In the genomic region with DNA sequence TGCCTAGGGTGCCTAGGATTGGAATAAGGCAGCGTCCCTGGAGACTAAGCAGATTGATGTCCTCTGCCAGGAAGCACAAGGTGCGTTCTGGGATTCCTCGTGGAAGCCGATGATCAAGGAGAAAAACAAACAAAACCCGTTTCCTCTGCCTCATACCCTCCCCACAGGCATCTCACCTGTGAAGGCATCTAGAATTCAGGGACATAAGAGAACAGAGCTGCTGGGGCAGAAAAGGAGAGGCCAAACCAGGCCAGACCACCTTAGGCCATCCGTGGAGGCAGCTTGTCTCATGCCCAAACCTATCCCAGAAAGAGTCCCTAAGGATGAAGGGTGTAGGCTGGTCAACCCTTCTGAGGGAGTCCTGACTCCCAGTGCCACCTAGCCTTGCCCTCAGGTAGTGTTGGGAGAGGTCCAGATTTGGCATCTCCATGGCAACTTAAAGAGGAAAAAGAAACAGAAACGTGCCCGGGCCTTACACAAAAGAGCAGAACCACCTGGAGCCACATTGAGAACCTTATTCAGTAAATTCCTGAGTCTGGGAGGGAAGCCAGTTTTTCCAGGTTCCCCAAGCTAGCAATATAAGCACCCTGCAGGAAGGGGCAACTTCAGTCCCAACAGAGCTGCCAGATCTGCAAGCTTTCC, we compare ENCODE assay signal across 8 mouse cellular contexts. TPM values are rescaled to one million over a fixed set of nuclear protein-coding genes. Genes with fewer than 3 reads are reported as not detected.
A peak's percentile ranks its signal among the peaks of the same experiment; 100 is the strongest.
DNase-seq lines count a peak whose midpoint lies in the region; ATAC-seq and TF ChIP-seq lines count a peak whose summit lies in the region.

A gene (minus strand): TSS at position 55 of the 642 bp plus-strand sequence.

- TF ChIP-seq POLR2A in bone marrow macrophage, adult 2 months (IDR thresholded peaks at IDR 0.05; ENCODE audit: borderline replicate concordance, low read depth, low read length): no peak
- no peak for TF ChIP-seq POLR2A in heart, adult 2 months (IDR thresholded peaks at IDR 0.05; ENCODE audit: insufficient read depth, low read depth, low read length)

- 10% methylated on average over 8 of the region's 8 CpGs for WGBS in heart, adult 2 months
- 5% methylated on average over 8 of the region's 8 CpGs for WGBS in kidney, embryonic 14.5 days
- WGBS in liver, postnatal 0 days (ENCODE audit: insufficient replicate concordance): 13% methylated on average over 8 of the region's 8 CpGs
- WGBS in stomach, embryonic 16.5 days: 4% methylated on average over 8 of the region's 8 CpGs

- H3K27ac ChIP-seq in gastrocnemius, adult 2 months: peak within 1 kb of the TSS; percentile 76
- H3K27ac ChIP-seq in bone marrow macrophage, adult 2 months (ENCODE audit: insufficient read depth, low read depth, low read length): no peak within 1 kb of the TSS
- H3K27ac ChIP-seq in heart, adult 2 months: peak within 1 kb of the TSS; percentile 77; the same call in 1 of the 2 replicates
- peak within 1 kb of the TSS; percentile 88 for H3K27ac ChIP-seq in kidney, embryonic 14.5 days (ENCODE audit: low read depth, low read length)
- no peak within 1 kb of the TSS for H3K27ac ChIP-seq in liver, postnatal 0 days (ENCODE audit: low read depth)
- H3K27ac ChIP-seq in stomach, embryonic 16.5 days (ENCODE audit: low read length): peak within 1 kb of the TSS; percentile 92

- no peaks in the 10 kb centered on the region for H3K36me3 ChIP-seq in heart, adult 2 months (ENCODE audit: control insufficient read depth, insufficient read depth, low read length)
- peaks cover 51% of the 10 kb centered on the region for H3K36me3 ChIP-seq in kidney, embryonic 14.5 days (ENCODE audit: control insufficient read depth, insufficient read depth, low read length)
- H3K36me3 ChIP-seq in liver, postnatal 0 days (replicated peaks; ENCODE audit: insufficient read depth, low read length): peaks cover 14% of the 10 kb centered on the region
- peaks cover 40% of the 10 kb centered on the region for H3K36me3 ChIP-seq in stomach, embryonic 16.5 days (ENCODE audit: control insufficient read depth, insufficient read depth, low read length)

- H3K79me2 ChIP-seq in heart, adult 2 months (replicated peaks; ENCODE audit: control insufficient read depth, insufficient read depth, low read length): no peaks in the 10 kb centered on the region

- peak within 1 kb of the TSS; percentile 77 for H3K4me3 ChIP-seq in gastrocnemius, adult 2 months
- peak within 1 kb of the TSS; percentile 60 for H3K4me3 ChIP-seq in bone marrow macrophage, adult 2 months (ENCODE audit: insufficient read depth, low read length)
- peak within 1 kb of the TSS; percentile 86 for H3K4me3 ChIP-seq in heart, adult 2 months
- peak within 1 kb of the TSS; percentile 82 for H3K4me3 ChIP-seq in kidney, embryonic 14.5 days (ENCODE audit: low read length)
- peak within 1 kb of the TSS; percentile 45 for H3K4me3 ChIP-seq in liver, postnatal 0 days (ENCODE audit: low read depth, low read length)
- H3K4me3 ChIP-seq in stomach, embryonic 16.5 days (replicated peaks; ENCODE audit: low read length): peak within 1 kb of the TSS; percentile 89

- TF ChIP-seq EP300 in heart, adult 2 months (IDR thresholded peaks at IDR 0.05; ENCODE audit: insufficient read depth, low read depth, low read length): no peak
- no peak for TF ChIP-seq EP300 in liver, postnatal 0 days (IDR thresholded peaks at IDR 0.05; ENCODE audit: low read depth)

- H3K9ac ChIP-seq in heart, adult 2 months (ENCODE audit: low read depth, low read length): peak within 1 kb of the TSS; percentile 80
- peak within 1 kb of the TSS; percentile 92 for H3K9ac ChIP-seq in kidney, embryonic 14.5 days (ENCODE audit: low read depth, low read length)
- H3K9ac ChIP-seq in liver, postnatal 0 days (replicated peaks): peak within 1 kb of the TSS; percentile 23; the same call in 1 of the 2 replicates
- peak within 1 kb of the TSS; percentile 94 for H3K9ac ChIP-seq in stomach, embryonic 16.5 days (ENCODE audit: low read length)

- peaks cover 11% of the 10 kb centered on the region for H3K4me1 ChIP-seq in bone marrow macrophage, adult 2 months (ENCODE audit: control insufficient read depth, insufficient read depth, low read length)
- peaks cover 5% of the 10 kb centered on the region for H3K4me1 ChIP-seq in heart, adult 2 months (ENCODE audit: control insufficient read depth, insufficient read depth, low read length)
- H3K4me1 ChIP-seq in kidney, embryonic 14.5 days (ENCODE audit: control insufficient read depth, insufficient read depth, low read length): peaks cover 20% of the 10 kb centered on the region
- H3K4me1 ChIP-seq in liver, postnatal 0 days (ENCODE audit: insufficient read depth): peaks cover 11% of the 10 kb centered on the region; the same call in 1 of the 2 replicates
- H3K4me1 ChIP-seq in stomach, embryonic 16.5 days (ENCODE audit: control insufficient read depth, insufficient read depth, low read length): peaks cover 18% of the 10 kb centered on the region

- intact Hi-C loops in gastrocnemius, adult 2 months (cut with DNase I): no loop called here
- intact Hi-C loops in gastrocnemius, postnatal 36 days (cut with DNase I): no loop called here
- intact Hi-C loops in heart, adult 2 months (cut with DNase I): no loop called here

- H3K4me2 ChIP-seq in kidney, embryonic 14.5 days (replicated peaks; ENCODE audit: low read depth, low read length): peak within 1 kb of the TSS; percentile 77
- H3K4me2 ChIP-seq in liver, postnatal 0 days (ENCODE audit: low read depth, low read length): peak within 1 kb of the TSS; percentile 66
- H3K4me2 ChIP-seq in stomach, embryonic 16.5 days (ENCODE audit: low read depth, low read length): peak within 1 kb of the TSS; percentile 91

- no peaks in the 10 kb centered on the region for H3K27me3 ChIP-seq in heart, adult 2 months (ENCODE audit: control insufficient read depth, insufficient read depth, low read length)
- no peaks in the 10 kb centered on the region for H3K27me3 ChIP-seq in kidney, embryonic 14.5 days (ENCODE audit: control insufficient read depth, insufficient read depth, low read length)
- peaks cover 21% of the 10 kb centered on the region for H3K27me3 ChIP-seq in liver, postnatal 0 days (ENCODE audit: insufficient read depth, low read length)
- H3K27me3 ChIP-seq in stomach, embryonic 16.5 days (ENCODE audit: control insufficient read depth, insufficient read depth, low read length): no peaks in the 10 kb centered on the region

- DNase-seq in gastrocnemius, adult 2 months: no peak
- no peak for DNase-seq in gastrocnemius, postnatal 36 days
- no peak for DNase-seq in heart, adult 2 months
- DNase-seq in liver, postnatal 0 days: no peak
- DNase-seq in retina, embryonic 14.5 days (ENCODE audit: low spot score): no peak

- ATAC-seq in kidney, embryonic 14.5 days (ENCODE audit: low FRiP score, low TSS enrichment): peak; percentile 5; the same call in 1 of the 2 replicates
- no peak for ATAC-seq in liver, postnatal 0 days
- no peak for ATAC-seq in stomach, embryonic 16.5 days (ENCODE audit: insufficient read depth, low FRiP score)

- H3K9me3 ChIP-seq in kidney, embryonic 14.5 days (ENCODE audit: control insufficient read depth, low read length): no peaks in the 10 kb centered on the region
- H3K9me3 ChIP-seq in liver, postnatal 0 days (ENCODE audit: low read length): no peaks in the 10 kb centered on the region
- no peaks in the 10 kb centered on the region for H3K9me3 ChIP-seq in stomach, embryonic 16.5 days (replicated peaks; ENCODE audit: control insufficient read depth, low read length)

- no peak for TF ChIP-seq CTCF in gastrocnemius, adult 2 months (IDR thresholded peaks at IDR 0.05)
- no peak for TF ChIP-seq CTCF in bone marrow macrophage, adult 2 months (IDR thresholded peaks at IDR 0.05; ENCODE audit: low read depth, low read length)
- no peak for TF ChIP-seq CTCF in heart, adult 2 months (IDR thresholded peaks at IDR 0.05)
- no peak for TF ChIP-seq CTCF in liver, postnatal 0 days (IDR thresholded peaks at IDR 0.05; ENCODE audit: low read depth)

RNA-seq across cellular contexts. Expression of the gene that starts here (rescaled TPM):
- 1 to 10 TPM; 2.8 to 7.2 TPM for total RNA-seq in gastrocnemius, adult 2 months (2021)
- 1 to 10 TPM; 5.3 to 6.0 TPM for total RNA-seq in gastrocnemius, postnatal 36 days (2021)
- 2.1 and 3.1 TPM in 2 replicates for polyA plus RNA-seq in bone marrow macrophage, adult 2 months (2012; ENCODE audit: insufficient read depth, insufficient read length, missing spikeins)
- 10 to 100 TPM; 10.7 to 12.0 TPM for total RNA-seq in heart, adult 2 months (2021)
- polyA plus RNA-seq in heart, adult 2 months (2012; rRNA removed): 11.1 and 11.5 TPM in 2 replicates
- 65.2 and 71.5 TPM in 2 replicates for polyA plus RNA-seq in kidney, embryonic 14.5 days (2014; fragmentation: Nextera tagmentation; extraction: Ambion mirVana)
- 2.0 and 2.1 TPM in 2 replicates for polyA plus RNA-seq in liver, postnatal 0 days (2015; fragmentation: Nextera tagmentation; extraction: Ambion mirVana)
- polyA plus RNA-seq in stomach, embryonic 16.5 days (2015; fragmentation: Nextera tagmentation; extraction: Ambion mirVana): 66.3 and 70.6 TPM in 2 replicates

Comparison
In these comparisons a context has a peak if more than half of its experiments do, and no peak if none do; other contexts are left out.
1. H3K27ac ChIP-seq: peak in gastrocnemius, adult 2 months (single experiment), heart, adult 2 months (single experiment), kidney, embryonic 14.5 days (single experiment) and stomach, embryonic 16.5 days (single experiment); none in bone marrow macrophage, adult 2 months (single experiment) and liver, postnatal 0 days (single experiment).
2. H3K9ac ChIP-seq: peak in every context shown above with its lines; median percentile 94 in stomach, embryonic 16.5 days; 92 in kidney, embryonic 14.5 days; 80 in heart, adult 2 months; 23 in liver, postnatal 0 days.
3. Peak in every context shown above with its lines, with median percentiles within 50 percentile points of each other: H3K4me3 ChIP-seq and H3K4me2 ChIP-seq.